Mouse (Mus musculus) layer of hippocampus, adult 8-10 months (tissue): ENCODE data around the gene Atp2a2. TPM values are rescaled to one million over a fixed set of nuclear protein-coding genes. Genes with fewer than 3 reads are reported as not detected.

Experiments
- DNase-seq, 2 experiments: peaks; one replicate each; pipeline ENCODE4 v3.0.0; 2022; ENCODE audit warnings: low spot score in 2 of 2
- total RNA-seq, 4 experiments: library from RNA; stranded (reverse); gene quantifications; 2 replicates each; pipeline ENCODE4 v1.2.4; 2022

The Atp2a2 gene
- total RNA-seq, 4 experiments from 2014 or later, result 558 to 681 (median 612) TPM

GRCm38 (mm10) chr5:122520254-122521129 lies 18.5 kb upstream of the Atp2a2 start:
- no peak for DNase-seq

GRCm38 (mm10) chr5:122519043-122519660 lies 17.1 kb upstream of the Atp2a2 start:
- no peak for DNase-seq

GRCm38 (mm10) chr5:122518247-122518646 lies 16.2 kb upstream of the Atp2a2 start:
- DNase-seq, result no peak

GRCm38 (mm10) chr5:122516901-122517300 lies 14.9 kb upstream of the Atp2a2 start:
- DNase-seq, result no peak

GRCm38 (mm10) chr5:122516029-122516730 lies 14.2 kb upstream of the Atp2a2 start:
- no peak for DNase-seq

- DNase-seq, result no peak
Observed at GRCm38 (mm10) chr5:122514127-122514521, 12.1 kb upstream of the Atp2a2 start.

GRCm38 (mm10) chr5:122513421-122514126 lies 11.5 kb upstream of the Atp2a2 start:
- DNase-seq, result no peak

- no peak for DNase-seq
Observed at GRCm38 (mm10) chr5:122512011-122512410, 10.0 kb upstream of the Atp2a2 start.

- no peak for DNase-seq
Observed at GRCm38 (mm10) chr5:122511405-122511804, 9.4 kb upstream of the Atp2a2 start.

- DNase-seq, result peak; percentile 57 to 61
Observed at GRCm38 (mm10) chr5:122510651-122511157, 8.7 kb upstream of the Atp2a2 start.

- DNase-seq, result no peak
Observed at GRCm38 (mm10) chr5:122509608-122510007, 7.6 kb upstream of the Atp2a2 start.

GRCm38 (mm10) chr5:122508861-122509306 lies 6.9 kb upstream of the Atp2a2 start:
- DNase-seq, result no peak

- DNase-seq, result no peak
Observed at GRCm38 (mm10) chr5:122507396-122507795, 5.4 kb upstream of the Atp2a2 start.

GRCm38 (mm10) chr5:122506462-122506861 lies 4.4 kb upstream of the Atp2a2 start:
- DNase-seq, result no peak

- no peak for DNase-seq
Observed at GRCm38 (mm10) chr5:122505554-122505953, 3.5 kb upstream of the Atp2a2 start.

- DNase-seq, result no peak
Observed at GRCm38 (mm10) chr5:122503760-122504119, 1.7 kb upstream of the Atp2a2 start.

- no peak for DNase-seq
Observed at GRCm38 (mm10) chr5:122503015-122503759, 1.2 kb upstream of the Atp2a2 start.

- peak in 1 of 2 experiments; percentile 34 for DNase-seq
Observed at GRCm38 (mm10) chr5:122501101-122502076, 636 bp downstream of the Atp2a2 start.

GRCm38 (mm10) chr5:122500563-122500962 lies 1.5 kb downstream of the Atp2a2 start:
- no peak for DNase-seq
